Mouse (Mus musculus) erythroid progenitor cell, adult 5-6 weeks (primary cell): ENCODE results near the gene Neurod6. TPM values are rescaled to one million over a fixed set of nuclear protein-coding genes. Genes with fewer than 3 reads are reported as not detected.

ENCODE experiments used
- ATAC-seq: replicated peaks from 2 replicates; pipeline ENCODE4 v1.8.0; 2016; ENCODE audit warnings: moderate number of reproducible peaks, mild to moderate bottlenecking, moderate TSS enrichment, inconsistent platforms; ENCODE audit not compliant: poor library complexity, low FRiP score, severe bottlenecking
- total RNA-seq, 2 experiments: library from RNA; stranded (forward) in 1 of 2; stranded (reverse) in 1 of 2; fragments of 150-400 nt in 1 of 2; fragments of 186-747, 209-891 nt in 1 of 2; gene quantifications; 2 replicates each; pipeline versions ENCODE4 v1.2.3 to v1.2.4; 2015 to 2017; ENCODE audit warnings: low replicate concordance in 2 of 2

The Neurod6 gene
- total RNA-seq, 2 experiments from 2014 or later = not detected

- no peak for ATAC-seq
Observed at GRCm38 (mm10) chr6:55647771-55648280, 33.2 kb downstream of the Neurod6 start.

DNA sequence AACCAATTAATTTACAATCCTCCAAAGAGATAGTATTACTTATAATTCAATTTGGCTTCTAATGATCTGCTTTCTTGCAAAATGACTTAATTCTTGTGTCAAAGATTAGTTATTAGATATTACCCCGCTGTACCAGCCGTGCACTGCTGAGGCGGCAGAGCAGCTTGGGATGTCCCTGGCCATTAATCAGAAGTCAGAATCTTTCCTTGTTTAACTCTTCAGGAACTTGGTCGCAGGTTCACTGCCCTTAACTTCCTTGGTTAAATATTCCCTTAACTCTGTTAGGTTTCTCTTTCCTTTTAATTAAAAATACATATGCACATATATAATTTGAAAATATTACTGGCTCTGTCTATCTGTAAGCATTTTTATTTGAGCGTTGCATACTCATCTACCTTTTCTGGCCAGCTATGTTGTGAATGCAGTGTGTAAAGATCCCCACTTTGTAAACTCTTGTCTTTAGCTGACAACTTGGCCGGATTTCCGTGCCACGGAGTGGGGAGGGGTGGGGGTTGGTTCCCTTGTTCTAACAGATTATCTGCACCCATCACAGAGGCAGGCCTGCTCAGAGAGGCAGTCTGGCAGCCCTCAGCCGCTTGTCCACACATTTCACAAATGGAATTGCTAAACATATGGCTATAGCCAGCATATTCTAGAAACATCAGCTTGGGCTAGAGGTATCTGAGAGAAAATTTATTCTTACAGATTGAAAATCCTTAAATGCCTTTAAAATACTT, 34.1 kb downstream of the Neurod6 start:
- ATAC-seq = no peak

DNA sequence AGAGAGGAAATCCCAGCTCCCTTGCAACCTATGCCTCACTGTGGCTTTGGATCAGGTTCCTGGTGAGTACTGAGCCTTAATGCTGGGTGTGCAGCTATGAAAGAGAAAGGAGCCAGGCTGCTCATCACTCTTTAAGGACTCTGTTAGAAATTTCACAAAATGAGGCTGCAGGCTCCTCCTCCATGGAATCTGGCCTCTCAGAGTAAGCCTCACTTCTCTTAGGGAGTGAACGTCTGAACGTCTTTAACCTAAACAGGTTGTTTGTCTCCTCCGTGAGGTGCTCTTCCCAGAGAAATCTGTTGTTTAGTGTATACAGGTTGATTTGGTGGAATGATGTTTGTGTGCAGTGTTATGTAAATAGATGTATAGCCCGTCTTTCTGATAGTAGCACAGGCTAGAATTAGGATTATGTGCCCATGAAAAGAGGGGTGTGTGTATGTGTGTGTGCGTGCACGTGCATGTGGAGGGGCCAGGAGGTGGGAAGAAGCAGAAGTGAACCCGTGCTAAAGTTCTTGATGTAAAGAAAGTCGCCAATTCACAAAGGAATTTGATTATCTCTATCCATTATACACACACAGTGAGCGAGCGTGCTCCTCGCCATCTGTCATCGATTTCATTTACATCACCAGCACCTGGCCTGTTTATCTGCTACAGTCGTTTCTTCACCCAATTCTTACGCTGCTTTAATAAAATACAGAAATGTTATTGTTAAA, 34.8 kb downstream of the Neurod6 start:
- no peak for ATAC-seq

GRCm38 (mm10) chr6:55634662-55635061, 46.4 kb downstream of the Neurod6 start:
- 0 out of 2 replicates have a peak, but pooled peaks have one; percentile 10 for ATAC-seq

Other genes starting within 250 kb of the Neurod6 start
- not detected in 2 replicates for gene Adcyap1r1, start 229.3 kb downstream of the Neurod6 start, total RNA-seq (2015; ENCODE audit: low replicate concordance)
- 0.26 TPM in 1 of 2 replicates, not detected in the other for gene Adcyap1r1, start 229.3 kb downstream of the Neurod6 start, total RNA-seq (2017; ENCODE audit: low replicate concordance)
- not detected in 2 replicates for gene Itprid1, start 155.6 kb upstream of the Neurod6 start, total RNA-seq (2015; ENCODE audit: low replicate concordance)
- gene Itprid1, start 155.6 kb upstream of the Neurod6 start, total RNA-seq (2017; ENCODE audit: low replicate concordance) = not detected in 2 replicates